Mouse (Mus musculus) testis, adult 2 months (tissue): ENCODE measurements around the gene Smim14.

Experiments used
- CTCF ChIP-seq: fragments of 200-500 bp; IDR thresholded peaks from 2 replicates; pipeline ENCODE4 v1.5.1; 2012; ENCODE audit warnings: low read depth, mild to moderate bottlenecking, inconsistent platforms, low read length, moderate library complexity; ENCODE audit not compliant: control insufficient read depth, insufficient read depth, insufficient replicate concordance
- POLR2A ChIP-seq: fragments of 200-500 bp; IDR thresholded peaks from 2 replicates; pipeline ENCODE4 v1.6.1; 2012; ENCODE audit warnings: low read depth, mild to moderate bottlenecking, inconsistent platforms, low read length, moderate library complexity; ENCODE audit not compliant: control insufficient read depth

DNA sequence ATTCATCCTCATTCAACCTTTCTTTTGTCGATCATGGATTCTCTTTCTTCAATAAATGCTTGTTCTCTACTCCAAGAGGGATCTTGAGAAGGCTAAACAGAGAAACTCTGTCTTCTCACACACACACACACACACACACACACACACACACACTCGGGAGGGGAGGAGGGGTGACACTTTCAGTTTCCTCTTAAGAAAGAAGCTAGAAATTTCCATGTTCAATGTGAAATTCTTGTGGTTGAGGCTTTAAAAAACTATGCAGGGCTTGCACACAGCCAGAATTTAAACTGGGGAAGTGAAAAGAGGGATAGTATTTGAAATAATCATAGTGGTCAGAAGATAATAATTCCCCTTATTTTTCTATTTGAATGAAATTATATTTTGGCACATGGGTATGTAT lies 61.2 kb downstream of the Smim14 start:
- TF ChIP-seq CTCF (no peak), POLR2A (no peak)
